Mouse (Mus musculus): ENCODE data around the gene Brd2.

DNA sequence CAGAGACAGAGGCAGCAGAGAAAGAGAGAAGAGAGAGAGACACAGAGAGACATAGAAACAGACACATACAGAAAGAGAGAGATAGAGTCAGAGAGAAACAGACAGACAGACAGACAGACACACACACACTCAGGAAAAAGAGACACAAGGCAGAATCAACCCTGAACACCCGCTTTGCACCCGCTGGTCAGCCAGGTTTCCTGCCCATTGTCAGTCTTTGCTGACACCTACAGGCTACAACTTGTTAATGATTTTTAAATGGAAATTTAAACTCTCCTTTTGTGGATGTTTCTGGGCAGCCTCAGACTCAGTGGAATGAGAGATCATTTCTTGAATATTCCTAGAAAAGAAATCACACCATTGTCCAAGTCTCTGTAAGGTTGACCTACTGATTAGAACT is 46.8 kb upstream of the Brd2 start:
- TF ChIP-seq CTCF (IDR thresholded peaks at IDR 0.05; ENCODE audit: low read depth) (peak; percentile 85), EP300 (optimal IDR thresholded peaks at IDR 0.05) (no peak)
